Mouse (Mus musculus) olfactory bulb, adult 2 months (tissue): Measurements from ENCODE around the gene Adgrf4.

ENCODE experiments used
- CTCF ChIP-seq: fragments of 200-500 bp; IDR thresholded peaks from 2 replicates; pipeline ENCODE4 v1.5.1; 2012; ENCODE audit warnings: low read depth, mild to moderate bottlenecking, low read length, moderate library complexity; ENCODE audit not compliant: insufficient read depth
- POLR2A ChIP-seq: fragments of 200-500 bp; IDR thresholded peaks from 2 replicates; pipeline ENCODE4 v1.6.1; 2012; ENCODE audit warnings: mild to moderate bottlenecking, low read depth, low read length, moderate library complexity; ENCODE audit not compliant: insufficient read depth

GRCm38 (mm10) chr17:42694730-42695129 is 2.6 kb upstream of the Adgrf4 start:
- no peak for TF ChIP-seq CTCF
- TF ChIP-seq POLR2A, result no peak
